Mouse (Mus musculus) gastrocnemius, postnatal 14 days (tissue): ENCODE measurements at regions not wholly inside any gene's neighbourhood (a gene's known extent, or its start where the extent isn't known, plus 50 kb on each side); places are given as distances from the start of the nearest gene placed in this dataset.
"Not testable (repeated sequence)": the region's sequence is repeated elsewhere in the genome, so short reads cannot be mapped to it uniquely, and the experiment has no call there.

Experiments used
- DNase-seq: peaks from one replicate; pipeline ENCODE4 v3.0.0; 2021; ENCODE audit warnings: mixed read lengths
- intact Hi-C: fragments of 180-260 bp; cut with DNase I; formaldehyde crosslinking; loops from one replicate; pipeline ENCODE4 v1.15.1; 2025; ENCODE audit warnings: low total_unique reads

DNA sequence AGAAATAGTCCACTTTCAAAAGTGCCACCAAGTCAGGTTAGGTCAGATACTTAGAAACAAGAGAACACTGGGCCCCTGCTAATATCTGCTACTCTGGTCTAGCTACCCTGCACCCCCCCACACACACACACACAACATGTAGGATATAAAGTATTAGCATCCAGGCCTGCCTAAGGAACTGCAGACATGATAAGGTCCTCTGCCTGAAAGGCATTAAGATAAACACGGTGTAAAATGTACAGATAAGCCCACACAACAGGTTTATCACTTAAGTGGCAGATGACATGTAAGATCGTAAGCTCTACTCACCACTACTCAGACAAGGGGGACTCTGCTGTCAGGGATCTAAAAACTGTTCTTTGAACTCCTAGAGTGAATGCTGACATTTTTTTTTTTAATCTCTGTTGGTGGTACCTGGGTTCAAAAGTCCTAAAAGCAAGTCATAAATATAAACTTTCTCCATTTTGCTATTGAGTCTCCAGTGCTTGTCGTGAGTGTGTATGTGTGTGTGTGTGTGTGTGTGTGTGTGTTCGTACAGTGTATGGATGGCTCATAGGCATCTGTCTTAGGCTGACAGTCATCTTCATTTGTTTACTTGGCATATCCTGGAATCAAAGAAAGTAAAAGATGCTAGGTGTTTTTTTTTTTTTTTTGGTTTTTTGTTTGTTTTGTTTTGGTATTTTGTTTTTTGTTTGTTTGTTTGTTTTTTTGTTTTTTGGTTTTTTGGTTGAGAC lies 52.2 kb downstream of the Gm9817 start:
- DNase-seq, result no peak
- intact Hi-C loops, result no loop called here

DNA sequence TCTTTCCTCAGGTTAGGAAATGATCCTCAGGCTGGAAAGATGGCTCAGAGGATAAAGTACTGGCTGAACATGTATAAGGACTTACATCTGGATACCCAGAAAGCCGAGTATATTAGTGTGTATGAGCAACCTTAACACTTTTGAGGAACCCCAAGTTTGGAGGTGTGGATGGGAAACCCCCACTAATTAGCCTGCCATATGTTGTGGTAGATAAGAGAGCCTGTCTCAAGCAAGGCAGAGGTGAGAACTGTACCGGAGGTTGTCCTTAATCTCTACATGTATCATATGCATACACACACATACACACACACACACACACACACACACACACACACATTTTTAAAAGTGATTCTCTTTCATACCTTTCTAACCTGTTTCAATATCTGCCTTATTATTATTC lies 62.1 kb downstream of the Gm9817 start:
- no peak for DNase-seq
- intact Hi-C loops, result no loop called here

DNA sequence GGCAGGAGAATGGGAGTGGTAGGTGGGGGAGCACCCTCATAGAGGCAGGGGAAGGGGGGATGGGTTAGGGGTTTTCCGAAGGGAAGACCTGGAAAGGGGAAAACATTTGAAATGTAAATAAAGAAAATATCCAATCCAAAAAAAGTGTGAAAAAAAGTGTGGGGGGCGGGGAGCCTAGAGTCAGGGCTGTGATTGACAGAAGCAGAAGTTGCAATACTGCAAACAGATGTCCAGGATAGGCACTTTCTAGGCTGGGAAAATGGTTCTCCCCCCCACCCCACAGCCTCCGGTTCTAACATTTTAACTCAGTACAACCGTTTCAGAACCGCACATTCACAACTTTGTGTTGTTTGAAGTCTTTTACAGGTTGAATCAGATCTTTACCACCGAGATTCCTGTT lies 66.6 kb downstream of the Gm9817 start:
- intact Hi-C loops, result no loop called here
- no peak for DNase-seq

DNA sequence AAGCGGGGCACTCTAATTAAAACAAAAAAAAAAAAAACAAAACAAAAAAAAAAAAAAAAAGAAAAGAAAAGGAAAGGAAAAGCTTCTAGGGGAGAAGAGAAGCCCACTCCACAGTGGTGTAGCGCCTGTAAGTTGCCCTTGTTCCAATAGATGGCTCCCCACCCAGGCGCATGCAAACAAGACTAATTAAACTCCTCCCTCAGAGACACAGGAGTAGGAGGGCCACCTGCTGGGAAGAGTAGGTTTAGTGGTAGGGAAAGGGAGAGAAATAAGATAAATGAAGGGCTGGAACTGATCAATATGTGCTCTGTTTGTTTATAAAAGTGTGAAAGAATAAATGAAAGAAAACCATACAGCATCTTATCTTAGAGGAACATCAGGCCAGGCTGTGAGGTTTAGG lies 77.7 kb downstream of the Gm9817 start:
- intact Hi-C loops, result no loop called here
- no peak for DNase-seq

DNA sequence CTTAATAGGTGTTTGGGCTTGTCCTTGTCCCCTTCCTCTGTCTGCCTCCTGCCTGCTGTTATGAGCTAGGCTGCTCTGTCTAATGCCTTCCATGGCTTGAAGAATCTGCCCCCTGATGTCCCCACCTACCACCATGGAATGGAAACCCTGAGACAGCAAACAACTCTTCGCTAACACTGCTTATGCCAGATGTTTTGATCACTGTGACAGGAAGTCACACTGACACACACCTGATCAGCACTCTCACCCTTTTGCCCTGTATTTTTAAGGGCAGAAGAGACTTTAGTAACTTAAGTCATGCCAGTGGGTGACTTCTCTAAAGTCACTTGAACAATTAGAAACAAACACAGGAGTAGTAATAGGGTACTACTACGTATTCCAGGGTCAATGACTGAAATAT lies 78.5 kb downstream of the Gm9817 start:
- intact Hi-C loops, result no loop called here
- no peak for DNase-seq

DNA sequence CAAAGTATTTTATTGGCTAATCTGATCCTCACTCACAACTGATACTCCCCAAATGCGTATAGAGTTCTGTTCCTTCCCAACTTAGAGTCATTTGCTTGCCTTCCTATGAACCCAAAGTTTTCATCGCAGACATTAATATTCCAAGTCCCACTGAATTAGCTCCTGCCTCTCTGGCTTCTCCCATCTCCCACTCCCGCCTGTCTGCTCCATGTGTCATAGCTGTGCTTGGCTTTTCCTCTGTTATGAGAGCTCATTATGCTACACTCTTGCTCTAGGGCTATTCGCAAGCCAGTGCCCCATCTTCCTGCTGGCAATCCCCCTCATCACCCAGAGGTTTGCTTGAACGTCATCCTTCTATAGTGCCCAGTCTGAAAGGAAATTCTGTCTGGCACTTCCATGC lies 81.8 kb downstream of the Gm9817 start:
- intact Hi-C loops, result no loop called here
- no peak for DNase-seq

DNA sequence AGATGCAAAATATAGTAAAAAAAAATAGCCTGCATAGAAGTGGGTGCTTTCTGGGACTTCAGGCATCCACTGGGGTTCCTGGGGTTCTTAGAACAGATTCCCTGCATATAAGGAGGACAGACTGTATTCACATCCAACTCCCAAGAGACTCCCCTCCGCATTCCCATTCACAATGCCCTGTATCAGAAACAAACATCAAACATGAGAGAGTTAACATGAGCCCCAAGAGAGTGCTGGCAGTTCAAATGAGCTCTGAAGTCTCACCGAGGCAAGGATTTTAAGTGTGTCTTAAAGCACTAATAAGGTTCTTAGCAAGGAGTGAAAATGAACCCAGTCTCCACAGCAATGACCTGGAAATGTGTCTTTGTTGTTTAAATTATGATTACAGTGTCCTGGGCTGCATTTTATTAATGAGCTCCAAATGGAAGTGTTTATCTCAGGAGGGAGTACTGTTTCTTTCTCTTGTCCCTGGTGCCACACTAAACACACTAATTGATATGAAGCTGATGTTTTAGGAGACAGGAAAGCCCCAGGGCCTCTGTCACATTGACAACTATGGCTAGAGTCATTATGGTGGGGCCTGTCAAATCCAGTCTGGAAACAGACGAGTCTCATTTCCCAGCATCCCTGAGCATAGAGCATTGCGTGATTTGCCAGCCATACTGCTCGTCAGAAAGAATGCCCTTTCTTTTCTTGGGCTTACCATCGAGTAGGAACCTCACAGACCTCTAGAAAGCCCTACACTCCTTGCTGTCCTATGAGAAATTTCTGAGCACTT lies 85.7 kb downstream of the Gm9817 start:
- no peak for DNase-seq
- intact Hi-C loops, result no loop called here

DNA sequence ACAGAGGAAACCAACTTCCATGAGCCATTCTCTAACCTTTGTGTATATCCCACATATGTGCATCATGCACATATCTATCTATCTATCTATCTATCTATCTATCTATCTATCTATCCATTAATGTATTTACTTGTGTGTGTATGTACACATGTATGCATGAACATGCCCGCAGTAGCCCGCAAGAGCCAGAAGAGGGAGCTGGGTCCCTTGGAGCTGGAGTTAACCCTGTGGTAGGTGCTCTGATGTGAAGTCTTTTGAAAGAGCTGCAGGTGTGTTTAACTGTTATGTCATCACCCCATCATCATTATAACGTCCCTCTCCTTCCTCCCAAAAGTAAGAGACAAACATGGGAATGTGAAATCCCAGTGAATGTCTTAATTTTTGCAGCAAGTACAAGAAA lies 86.7 kb downstream of the Gm9817 start:
- DNase-seq, result no peak
- intact Hi-C loops, result no loop called here

DNA sequence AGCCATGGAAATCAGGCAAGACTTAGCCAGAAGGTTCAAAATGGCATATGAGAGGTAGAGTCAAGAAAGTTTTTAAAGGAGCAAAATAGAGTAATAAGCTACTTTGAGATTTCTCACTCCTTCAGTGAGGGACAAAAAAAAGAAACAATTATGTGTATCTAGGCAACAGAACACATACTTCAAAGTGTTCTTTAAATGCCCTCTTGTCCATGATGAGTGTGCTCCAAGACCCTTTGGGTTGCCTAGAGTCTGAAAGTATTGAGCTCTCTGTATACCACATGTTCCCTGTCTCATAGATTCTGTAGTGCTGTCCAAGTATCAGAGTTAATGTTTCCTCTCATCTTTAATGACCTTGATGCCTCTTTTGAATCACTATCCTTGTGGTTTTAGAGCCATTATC lies 91.2 kb downstream of the Gm9817 start:
- no peak for DNase-seq
- intact Hi-C loops, result no loop called here

DNA sequence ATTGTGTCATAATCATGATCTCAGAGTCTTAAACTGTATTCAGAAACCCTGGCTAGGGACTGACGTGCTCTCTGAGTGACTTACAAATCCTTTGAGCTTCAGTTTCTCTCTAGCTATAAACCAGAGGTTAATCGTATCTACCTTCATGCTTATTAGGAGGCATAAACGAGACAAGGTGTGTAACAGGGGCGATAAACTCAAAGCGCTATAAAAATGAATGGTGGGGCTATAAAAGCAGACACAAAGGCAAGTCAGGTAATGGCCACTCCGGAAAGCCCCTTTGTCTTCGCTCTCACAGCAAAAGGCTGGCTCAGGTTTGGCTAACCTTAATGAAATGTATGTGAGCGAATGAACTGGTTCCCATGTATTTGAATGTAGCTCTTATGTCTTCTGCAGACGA lies 94.6 kb downstream of the Gm9817 start:
- intact Hi-C loops, result no loop called here

DNA sequence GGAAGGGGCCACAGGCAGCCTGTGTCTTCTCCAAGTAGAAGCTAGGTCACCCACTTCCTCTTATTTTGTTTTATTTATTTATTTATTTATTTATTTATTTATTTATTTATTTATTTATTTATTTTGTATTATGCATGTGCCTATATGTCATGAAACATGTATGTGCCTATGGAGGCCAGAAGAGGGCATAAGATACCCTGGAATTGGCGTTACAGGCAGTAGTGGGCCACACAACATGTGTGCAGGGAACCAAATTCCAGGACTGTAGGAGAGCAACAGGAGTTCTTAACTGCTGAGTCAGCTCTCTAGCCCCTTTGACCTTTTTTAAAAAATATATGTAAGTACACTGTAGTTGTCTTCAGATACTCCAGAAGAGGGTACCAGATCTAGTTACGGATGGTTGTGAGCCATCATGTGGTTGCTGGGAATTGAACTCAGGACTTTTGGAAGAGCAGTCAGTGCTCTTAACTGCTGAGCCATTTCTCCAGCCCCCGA lies 97.3 kb downstream of the Gm9817 start:
- intact Hi-C loops, DNase-seq: not testable (repeated sequence)

More for the DNA sequence above, 94.6 kb downstream of the Gm9817 start:
- no peak for DNase-seq

DNA sequence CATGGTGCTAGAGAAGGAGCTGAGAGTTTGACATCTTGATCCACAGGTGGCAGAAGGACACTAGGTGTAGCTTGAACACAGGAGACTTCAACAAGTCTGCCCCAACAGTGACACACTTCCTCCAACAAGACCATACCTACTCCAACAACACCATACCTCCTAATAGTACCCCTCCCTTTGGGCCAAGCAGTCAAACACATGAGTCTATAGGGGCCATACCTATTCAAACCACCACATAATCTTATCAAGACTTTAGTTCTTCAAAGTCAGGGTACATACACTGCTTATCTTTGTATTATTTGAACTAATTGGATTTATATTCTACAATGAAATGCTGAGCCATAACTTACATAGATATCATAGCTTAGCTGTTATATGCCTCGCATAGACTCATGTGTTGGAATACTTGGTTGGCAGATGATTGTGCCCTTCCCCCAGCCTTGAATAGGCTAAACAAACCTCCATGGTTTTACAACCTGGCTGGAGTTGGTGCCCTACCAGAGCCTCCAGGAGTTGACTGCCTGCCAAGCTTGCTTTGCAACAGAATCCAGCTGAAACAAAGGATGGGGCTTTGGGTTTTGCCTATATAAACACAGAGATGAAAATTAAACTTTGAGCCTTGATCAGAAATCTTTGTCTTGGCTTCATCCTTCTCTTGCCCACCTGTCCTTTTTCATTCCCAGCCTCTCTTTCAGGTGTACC lies 103.2 kb downstream of the Gm9817 start:
- intact Hi-C loops, result no loop called here

DNA sequence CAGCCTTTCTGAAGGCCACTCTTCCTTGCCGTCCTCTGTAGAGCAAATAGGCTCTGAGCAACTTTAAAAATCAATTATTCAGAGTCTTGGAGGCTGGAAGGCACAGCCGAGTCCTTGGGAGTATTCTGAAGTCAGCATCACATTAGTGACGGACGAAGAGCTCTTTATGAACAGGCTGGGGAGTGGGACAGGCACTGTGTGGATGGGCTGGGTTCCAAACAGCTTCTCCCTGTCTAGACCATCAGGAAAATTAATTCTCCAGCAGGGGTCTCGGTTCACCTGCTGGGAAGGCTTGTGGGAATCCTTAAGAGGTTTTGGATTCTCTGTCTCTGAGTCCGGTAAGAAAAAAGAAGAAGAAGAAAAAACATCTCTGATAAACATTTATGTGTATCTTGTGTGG lies 110.9 kb downstream of the Gm9817 start:
- intact Hi-C loops, result no loop called here
- DNase-seq, result no peak

More for the DNA sequence above, 103.2 kb downstream of the Gm9817 start:
- no peak for DNase-seq

DNA sequence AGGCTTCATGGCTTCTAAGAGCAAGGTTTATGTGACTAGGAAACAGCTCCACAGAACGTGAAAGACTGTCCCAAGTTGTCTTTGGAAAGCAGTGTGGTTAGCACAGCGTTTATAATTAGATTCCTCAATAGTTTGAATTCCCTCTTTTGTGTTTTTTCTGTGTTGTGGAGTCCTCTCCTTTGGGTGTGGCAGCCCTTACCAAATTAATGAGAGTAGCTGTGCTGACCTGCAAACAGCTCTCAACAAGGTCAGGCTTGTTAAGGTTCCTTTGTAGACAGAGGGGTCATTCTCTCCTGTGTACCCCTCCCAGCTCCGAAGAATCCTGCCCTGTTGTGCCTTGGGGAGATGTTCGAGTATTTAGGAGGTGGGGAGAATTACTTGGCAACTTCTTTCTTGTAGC lies 111.7 kb downstream of the Gm9817 start:
- intact Hi-C loops, result no loop called here
- DNase-seq, result no peak

DNA sequence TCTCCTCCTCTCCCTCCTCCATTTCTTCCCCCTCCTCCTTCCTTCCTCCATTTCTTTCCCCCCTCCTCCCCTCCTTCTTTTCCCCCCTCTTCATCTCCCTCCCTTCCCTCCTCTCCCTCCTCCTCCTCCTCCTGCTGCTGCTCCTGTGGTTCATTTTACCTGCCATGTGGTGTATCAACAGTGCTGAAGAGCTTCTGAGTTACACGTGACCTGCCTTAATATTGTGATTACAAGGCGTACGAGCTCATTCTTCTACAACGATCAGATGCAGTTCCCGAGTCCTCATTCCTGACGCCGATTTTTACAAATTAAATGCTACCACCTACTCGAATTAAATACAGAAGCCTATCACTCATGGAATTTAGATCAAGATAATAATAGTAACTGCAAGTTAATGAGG lies 113.6 kb downstream of the Gm9817 start:
- intact Hi-C loops, result no loop called here

DNA sequence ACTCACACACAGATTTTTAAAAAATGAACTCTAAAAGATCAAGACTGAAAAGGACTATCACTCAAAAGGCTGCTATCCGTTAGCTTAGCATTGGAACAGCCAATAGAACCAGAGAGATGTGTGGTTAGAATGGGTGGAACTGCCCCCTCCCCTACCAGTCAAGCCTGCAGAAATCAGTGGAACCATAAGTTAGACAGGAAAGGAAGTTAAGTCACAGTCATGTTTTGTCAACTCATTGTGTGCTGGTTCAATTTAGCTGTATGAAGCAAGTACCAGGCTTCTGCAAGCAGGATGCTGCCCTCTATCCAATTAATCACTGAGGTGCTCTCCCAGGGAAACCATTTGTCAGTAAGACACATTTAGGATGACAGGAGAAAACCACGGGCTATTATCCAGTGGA lies 117.1 kb downstream of the Gm9817 start:
- DNase-seq, result no peak
- intact Hi-C loops, result no loop called here

More for the DNA sequence above, 113.6 kb downstream of the Gm9817 start:
- DNase-seq, result no peak

DNA sequence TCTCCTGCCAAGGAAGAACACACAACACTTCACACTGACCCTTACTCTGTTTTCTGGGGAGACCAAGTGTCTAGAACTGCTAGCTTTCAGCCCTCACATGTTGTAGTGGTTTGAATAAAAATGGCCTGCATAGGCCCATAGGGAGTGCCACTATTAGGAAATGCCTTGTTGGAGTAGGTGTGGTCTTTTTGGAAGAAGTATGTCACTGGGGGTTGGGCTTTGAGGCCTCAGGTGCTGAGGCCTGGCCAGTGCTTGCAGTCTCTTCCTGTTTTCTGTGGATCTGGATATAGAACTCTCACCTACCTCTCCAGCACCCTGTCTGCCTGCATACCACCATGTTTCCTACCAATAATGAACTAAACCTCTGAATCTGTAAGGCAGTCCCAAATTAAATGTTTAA lies 117.9 kb downstream of the Gm9817 start:
- intact Hi-C loops, result no loop called here
- DNase-seq, result no peak

DNA sequence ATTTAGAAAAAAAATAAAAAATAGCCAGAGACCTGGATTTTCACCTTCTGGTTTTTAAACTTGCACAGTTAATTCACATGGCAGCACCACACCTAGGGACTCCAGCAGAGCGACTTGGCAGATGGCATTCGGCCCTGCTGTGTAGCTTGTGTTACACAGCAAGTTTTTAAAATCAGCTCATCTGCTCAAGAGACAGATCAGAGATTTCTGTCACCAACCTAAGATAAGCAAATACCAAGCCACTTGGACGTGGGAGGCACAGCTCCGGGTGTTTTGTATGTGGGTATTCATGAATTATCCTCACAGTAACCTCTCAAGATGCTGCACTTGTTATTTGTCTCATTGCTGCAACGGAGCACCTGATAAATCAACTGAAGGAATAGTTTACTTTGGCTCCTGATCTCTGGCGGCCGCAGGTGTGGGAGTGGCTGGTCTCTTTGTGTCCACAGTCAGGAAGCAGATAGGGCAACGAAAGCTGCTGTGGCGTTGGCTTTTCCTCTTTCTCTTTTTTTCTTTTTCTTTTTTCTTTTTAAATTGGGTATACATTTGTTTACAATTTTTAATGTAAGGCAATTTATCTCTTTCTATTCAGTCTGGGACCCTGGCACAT lies 122.1 kb downstream of the Gm9817 start:
- DNase-seq, result no peak
- intact Hi-C loops, result no loop called here

DNA sequence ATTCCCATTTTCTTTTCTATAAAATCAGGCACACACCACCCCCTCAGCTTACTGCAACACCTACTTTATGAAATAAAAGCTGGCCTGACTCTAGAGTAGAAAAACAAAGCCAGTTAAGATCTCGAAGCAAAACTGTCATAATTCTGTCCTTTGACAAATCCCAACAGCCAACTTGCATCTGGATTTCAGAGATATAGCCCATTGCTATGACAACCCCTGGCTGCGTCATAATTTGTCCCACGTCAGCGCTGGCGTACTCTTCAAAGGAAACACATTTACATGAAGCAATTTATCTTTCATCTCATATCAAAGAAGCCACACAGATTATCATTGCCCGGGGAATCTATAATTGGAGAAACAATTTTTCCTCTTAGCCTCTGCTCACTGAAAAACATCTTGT lies 126.4 kb downstream of the Gm9817 start:
- no peak for DNase-seq
- intact Hi-C loops, result no loop called here

DNA sequence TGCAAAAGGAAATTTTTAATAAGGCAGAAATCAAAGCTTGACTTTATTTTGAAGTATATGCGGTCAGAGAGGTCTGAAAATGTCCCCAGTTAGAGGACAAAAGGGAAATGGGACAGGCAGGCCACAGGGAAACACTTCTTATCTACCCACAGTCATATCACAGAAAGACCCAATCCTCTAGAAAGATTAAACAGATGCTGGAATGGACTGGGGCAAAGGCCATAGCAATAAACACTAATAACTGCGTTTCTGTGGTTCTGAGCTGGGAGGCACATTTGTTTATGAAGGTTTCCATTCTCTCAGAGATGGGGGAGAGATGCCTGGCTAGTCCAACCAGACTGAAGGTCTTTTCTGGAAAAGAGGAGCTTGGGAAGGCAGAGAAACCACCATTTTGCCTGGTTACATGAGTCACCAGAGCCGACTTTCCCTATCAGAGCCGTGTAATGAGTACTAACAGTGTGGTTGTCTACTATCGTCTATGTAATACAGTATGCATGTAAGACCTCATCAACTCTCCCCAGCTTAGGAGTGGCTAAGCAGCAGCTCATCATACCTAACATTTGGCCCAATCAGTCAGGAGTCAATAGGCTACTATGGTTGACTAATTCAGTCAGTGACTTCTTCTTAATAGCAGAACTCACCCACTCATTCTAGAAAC lies 130.2 kb downstream of the Gm9817 start:
- intact Hi-C loops, result no loop called here

More for the DNA sequence above, 130.2 kb downstream of the Gm9817 start:
- no peak for DNase-seq
